Mouse (Mus musculus): ENCODE results near the gene Pxylp1. TPM values are rescaled to one million over a fixed set of nuclear protein-coding genes. Genes with fewer than 3 reads are reported as not detected.

The Pxylp1 gene
- total and polyA plus RNA-seq, 3 experiments: 7.8 to 10.1 (median 8.3) TPM

GRCm38 (mm10) chr9:96870104-96870503 is 22.4 kb downstream of the Pxylp1 start:
- Histone ChIP-seq H3K27ac (ENCODE audit: insufficient read depth, low read depth) (no peak overlapping the region), H3K9me3 (replicated peaks; ENCODE audit: low read length) (peaks cover 8% of the 10 kb centered on the region), H3K9ac (ENCODE audit: insufficient read depth, low read depth) (no peak overlapping the region), H3K4me1 (ENCODE audit: control insufficient read depth in 1 of 2, insufficient read depth in 2 of 2) (peaks cover 9 to 62% of the 10 kb centered on the region in 2 experiments; a peak in 3 of 4 replicates), H3K36me3 (replicated peaks in 1 of 2; ENCODE audit: control insufficient read depth in 1 of 2, insufficient read depth in 1 of 2, low read length in 1 of 2) (peaks cover 0 to 12% of the 10 kb centered on the region in 2 experiments), H3K79me2 (replicated peaks; ENCODE audit: control insufficient read depth, extremely low read depth, insufficient read depth, poor library complexity, severe bottlenecking) (no peaks in the 10 kb centered on the region), H3K27me3 (replicated peaks) (no peaks in the 10 kb centered on the region), H3K4me3 (replicated peaks in 1 of 3; ENCODE audit: low read depth in 2 of 3, low read length in 2 of 3, poor library complexity in 1 of 3) (no peak overlapping the region), H3K4me2 (ENCODE audit: insufficient read depth, low read depth, poor library complexity, severe bottlenecking) (no peak overlapping the region)
- peak; percentile 52 for DNase-seq (ENCODE audit: extremely low read depth)
- dilution Hi-C loops (cut with MboI; ENCODE audit: extremely low pct_ligation_motif_present, extremely low pct_unique_long_range_greater_than_20kb, low sequenced_read_pairs) (no loop called here), in situ Hi-C loops (cut with MboI; ENCODE audit: low pct_ligation_motif_present, low pct_unique_long_range_greater_than_20kb, low sequenced_read_pairs) (no loop called here)
- no peak for TF ChIP-seq MYC (IDR thresholded peaks at IDR 0.05; ENCODE audit: low read depth, low read length)
- TF ChIP-seq E2F4 (IDR thresholded peaks at IDR 0.05; ENCODE audit: insufficient replicate concordance, low read depth, low read length): no peak

- TF ChIP-seq SMC3 (IDR thresholded peaks at IDR 0.05; ENCODE audit: low read depth, low read length) (peak; percentile 69), RAD21 (IDR thresholded peaks at IDR 0.05; ENCODE audit: low read depth, low read length) (peak; percentile 70), MEF2A (IDR thresholded peaks at IDR 0.05; ENCODE audit: borderline replicate concordance, low read depth, low read length) (0 out of 2 replicates have a peak, but pooled peaks have one; percentile 17), IRF4 (IDR thresholded peaks at IDR 0.05; ENCODE audit: low read depth, low read length) (peak; percentile 13; the same call in 1 of the 2 replicates), PAX5 (IDR thresholded peaks at IDR 0.05; ENCODE audit: low read length) (no peak), CTCF (conservative IDR thresholded peaks at IDR 0.05 in 1 of 2, IDR thresholded peaks at IDR 0.05 in 1 of 2; ENCODE audit: low read depth in 2 of 2, low read length in 2 of 2) (peak in 1 of 2 experiments; percentile 68; a peak in 2 of 4 replicates), ZC3H11A (IDR thresholded peaks at IDR 0.05; ENCODE audit: low read depth, low read length) (peak; percentile 22; the same call in 1 of the 2 replicates), NRF1 (IDR thresholded peaks at IDR 0.05; ENCODE audit: low read depth, low read length) (no peak), NELFE (IDR thresholded peaks at IDR 0.05; ENCODE audit: low read depth, low read length) (0 out of 2 replicates have a peak, but pooled peaks have one; percentile 4)
- H3K9ac ChIP-seq (ENCODE audit: insufficient read depth, low read depth): no peak overlapping the region
- dilution Hi-C loops (cut with MboI; ENCODE audit: extremely low pct_ligation_motif_present, extremely low pct_unique_long_range_greater_than_20kb, low sequenced_read_pairs): no loop called here
- H3K4me3 ChIP-seq (replicated peaks in 1 of 3; ENCODE audit: low read depth in 2 of 3, low read length in 2 of 3, poor library complexity in 1 of 3): no peak overlapping the region
- H3K9me3 ChIP-seq (replicated peaks; ENCODE audit: low read length): peaks cover 8% of the 10 kb centered on the region
- no peak overlapping the region for H3K27ac ChIP-seq (ENCODE audit: insufficient read depth, low read depth)
- peaks cover 9 to 62% of the 10 kb centered on the region in 2 experiments; a peak in 3 of 4 replicates for H3K4me1 ChIP-seq (ENCODE audit: control insufficient read depth in 1 of 2, insufficient read depth in 2 of 2)
- H3K79me2 ChIP-seq (replicated peaks; ENCODE audit: control insufficient read depth, extremely low read depth, insufficient read depth, poor library complexity, severe bottlenecking): no peaks in the 10 kb centered on the region
- peaks cover 0 to 12% of the 10 kb centered on the region in 2 experiments for H3K36me3 ChIP-seq (replicated peaks in 1 of 2; ENCODE audit: control insufficient read depth in 1 of 2, insufficient read depth in 1 of 2, low read length in 1 of 2)
- in situ Hi-C loops (cut with MboI; ENCODE audit: low pct_ligation_motif_present, low pct_unique_long_range_greater_than_20kb, low sequenced_read_pairs): no loop called here
- DNase-seq (ENCODE audit: extremely low read depth): no peak
- no peaks in the 10 kb centered on the region for H3K27me3 ChIP-seq (replicated peaks)
- H3K4me2 ChIP-seq (ENCODE audit: insufficient read depth, low read depth, poor library complexity, severe bottlenecking): no peak overlapping the region
Observed at GRCm38 (mm10) chr9:96869542-96869941, 22.9 kb downstream of the Pxylp1 start.

- TF ChIP-seq NRF1 (IDR thresholded peaks at IDR 0.05; ENCODE audit: low read depth, low read length) (no peak), EP300 (IDR thresholded peaks at IDR 0.05; ENCODE audit: low read length) (no peak)
- Histone ChIP-seq H3K4me2 (ENCODE audit: insufficient read depth, low read depth, poor library complexity, severe bottlenecking) (no peak overlapping the region), H3K27ac (ENCODE audit: insufficient read depth, low read depth) (no peak overlapping the region), H3K27me3 (replicated peaks) (no peaks in the 10 kb centered on the region), H3K36me3 (replicated peaks in 1 of 2; ENCODE audit: control insufficient read depth in 1 of 2, insufficient read depth in 1 of 2, low read length in 1 of 2) (peaks cover 0 to 11% of the 10 kb centered on the region in 2 experiments), H3K4me1 (ENCODE audit: control insufficient read depth in 1 of 2, insufficient read depth in 2 of 2) (peaks cover 12 to 69% of the 10 kb centered on the region in 2 experiments; a peak in 3 of 4 replicates), H3K9me3 (replicated peaks; ENCODE audit: low read length) (peaks cover 7% of the 10 kb centered on the region), H3K79me2 (replicated peaks; ENCODE audit: control insufficient read depth, extremely low read depth, insufficient read depth, poor library complexity, severe bottlenecking) (no peaks in the 10 kb centered on the region), H3K4me3 (replicated peaks in 1 of 3; ENCODE audit: low read depth in 2 of 3, low read length in 2 of 3, poor library complexity in 1 of 3) (no peak overlapping the region), H3K9ac (ENCODE audit: insufficient read depth, low read depth) (no peak overlapping the region)
- in situ Hi-C loops (cut with MboI; ENCODE audit: low pct_ligation_motif_present, low pct_unique_long_range_greater_than_20kb, low sequenced_read_pairs) (no loop called here), dilution Hi-C loops (cut with MboI; ENCODE audit: extremely low pct_ligation_motif_present, extremely low pct_unique_long_range_greater_than_20kb, low sequenced_read_pairs) (no loop called here)
- DNase-seq (ENCODE audit: extremely low read depth): no peak
Observed at GRCm38 (mm10) chr9:96868546-96868945, 23.9 kb downstream of the Pxylp1 start.
